In genomic region chr9:14174324-14175040, GRCm38 (mm10) we compare ENCODE assay signal across 8 mouse cellular contexts.
DNase-seq lines count a peak whose midpoint lies in the region; ATAC-seq and TF ChIP-seq lines count a peak whose summit lies in the region.

No protein-coding gene starts in this region.

- peaks cover 35% of the 10 kb centered on the region for H3K4me1 ChIP-seq in heart, embryonic 11.5 days (ENCODE audit: control insufficient read depth, insufficient read depth, low read length)
- H3K4me1 ChIP-seq in hindbrain, embryonic 13.5 days (replicated peaks): peaks cover 39% of the 10 kb centered on the region
- H3K4me1 ChIP-seq in midbrain, embryonic 16.5 days (ENCODE audit: control insufficient read depth, insufficient read depth, low read length): peaks cover 22% of the 10 kb centered on the region
- H3K4me1 ChIP-seq in lung, adult 2 months (ENCODE audit: control insufficient read depth, insufficient read depth, low read length): no peaks in the 10 kb centered on the region; the same call in 1 of the 2 replicates

- no peak overlapping the region for H3K4me3 ChIP-seq in heart, embryonic 11.5 days (ENCODE audit: low read depth, low read length)
- no peak overlapping the region for H3K4me3 ChIP-seq in hindbrain, embryonic 13.5 days
- no peak overlapping the region for H3K4me3 ChIP-seq in midbrain, embryonic 16.5 days (ENCODE audit: low read depth, low read length)
- H3K4me3 ChIP-seq in lung, adult 2 months (replicated peaks; ENCODE audit: extremely low read depth, low read depth, low read length): no peak overlapping the region

- H3K9ac ChIP-seq in heart, embryonic 11.5 days (ENCODE audit: low read depth, low read length): no peak overlapping the region
- H3K9ac ChIP-seq in hindbrain, embryonic 13.5 days: no peak overlapping the region
- H3K9ac ChIP-seq in midbrain, embryonic 16.5 days (ENCODE audit: low read depth, low read length): no peak overlapping the region

- H3K9me3 ChIP-seq in heart, embryonic 11.5 days (replicated peaks; ENCODE audit: control insufficient read depth, low read length): no peaks in the 10 kb centered on the region
- H3K9me3 ChIP-seq in hindbrain, embryonic 13.5 days: no peaks in the 10 kb centered on the region
- H3K9me3 ChIP-seq in midbrain, embryonic 16.5 days (replicated peaks; ENCODE audit: control insufficient read depth, low read length, poor library complexity, severe bottlenecking): no peaks in the 10 kb centered on the region

- 72% methylated on average over 3 of the region's 3 CpGs for WGBS in heart, embryonic 11.5 days (ENCODE audit: insufficient replicate concordance)
- WGBS in hindbrain, embryonic 13.5 days: 68% methylated on average over 3 of the region's 3 CpGs
- 58% methylated on average over 3 of the region's 3 CpGs for WGBS in midbrain, embryonic 16.5 days
- WGBS in lung, adult 2 months: 70% methylated on average over 3 of the region's 3 CpGs

- H3K4me2 ChIP-seq in heart, embryonic 11.5 days: no peak overlapping the region
- no peak overlapping the region for H3K4me2 ChIP-seq in hindbrain, embryonic 13.5 days
- H3K4me2 ChIP-seq in midbrain, embryonic 16.5 days (ENCODE audit: low read length): no peak overlapping the region

- TF ChIP-seq CTCF in brain, embryonic 14.5 days (IDR thresholded peaks at IDR 0.05; ENCODE audit: borderline replicate concordance, extremely low read depth, insufficient read depth, insufficient read length): no peak
- TF ChIP-seq CTCF in lung, adult 2 months (IDR thresholded peaks at IDR 0.05; ENCODE audit: insufficient read depth, low read length): no peak

- no peak for TF ChIP-seq POLR2A in brain, embryonic 14.5 days (IDR thresholded peaks at IDR 0.05; ENCODE audit: borderline replicate concordance, extremely low read depth, insufficient read depth, insufficient read length, poor library complexity, severe bottlenecking)
- no peak for TF ChIP-seq POLR2A in lung, adult 2 months (IDR thresholded peaks at IDR 0.05; ENCODE audit: borderline replicate concordance, extremely low read depth, low read depth, low read length)

- no peaks in the 10 kb centered on the region for H3K27me3 ChIP-seq in heart, embryonic 11.5 days (ENCODE audit: control insufficient read depth, insufficient read depth, low read length)
- no peaks in the 10 kb centered on the region for H3K27me3 ChIP-seq in hindbrain, embryonic 13.5 days
- no peaks in the 10 kb centered on the region for H3K27me3 ChIP-seq in midbrain, embryonic 16.5 days (ENCODE audit: control insufficient read depth, insufficient read depth, low read depth, low read length)

- peak overlapping the region; percentile 68 for H3K27ac ChIP-seq in heart, embryonic 11.5 days (ENCODE audit: low read depth, low read length)
- H3K27ac ChIP-seq in hindbrain, embryonic 13.5 days: peak overlapping the region; percentile 65
- peak overlapping the region; percentile 40; the same call in 1 of the 2 replicates for H3K27ac ChIP-seq in midbrain, embryonic 16.5 days (ENCODE audit: low read length)

- no peaks in the 10 kb centered on the region for H3K36me3 ChIP-seq in heart, embryonic 11.5 days (ENCODE audit: control insufficient read depth, insufficient read depth, low read length)
- H3K36me3 ChIP-seq in hindbrain, embryonic 13.5 days: no peaks in the 10 kb centered on the region
- H3K36me3 ChIP-seq in midbrain, embryonic 16.5 days (ENCODE audit: control insufficient read depth, insufficient read depth, low read length): no peaks in the 10 kb centered on the region

- no peak for DNase-seq in heart, adult 11 months
- peak; percentile 7 for DNase-seq in brain, embryonic 14.5 days (ENCODE audit: low read depth)
- DNase-seq in testis, postnatal 14 days (ENCODE audit: low spot score): no peak
- no peak for DNase-seq in thymus, postnatal 36 days
- DNase-seq in lung, adult 2 months: no peak

- peak; percentile 55; the same call in 1 of the 2 replicates for ATAC-seq in heart, embryonic 11.5 days (replicated peaks; ENCODE audit: insufficient number of reproducible peaks, low FRiP score, low TSS enrichment)
- peak; percentile 84 for ATAC-seq in hindbrain, embryonic 13.5 days (ENCODE audit: low FRiP score)
- ATAC-seq in midbrain, embryonic 16.5 days: peak; percentile 72
